Mouse (Mus musculus): ENCODE measurements around the gene Irf2bpl. TPM values are rescaled to one million over a fixed set of nuclear protein-coding genes. Genes with fewer than 3 reads are reported as not detected.

Gene Irf2bpl
- polyA plus RNA-seq, 1 experiment from 2014 or later = 40.1 TPM

GRCm38 (mm10) chr12:86897769-86898273 lies 13.2 kb upstream of the Irf2bpl start:
- H3K36me3 ChIP-seq = no peaks in the 10 kb centered on the region
- H3K9me3 ChIP-seq (replicated peaks) = no peaks in the 10 kb centered on the region
- no peaks in the 10 kb centered on the region for H3K27me3 ChIP-seq
- 47% methylated on average over 7 of the region's 7 CpGs for WGBS
- no peak overlapping the region; the same call in 1 of the 2 replicates for H3K9ac ChIP-seq
- no peak for ATAC-seq (replicated peaks; ENCODE audit: insufficient number of reproducible peaks, insufficient read depth, low FRiP score, low read depth)
- peaks cover 71% of the 10 kb centered on the region for H3K4me1 ChIP-seq (replicated peaks)
- peak overlapping the region; percentile 37; the same call in 1 of the 2 replicates for H3K4me2 ChIP-seq
- no peak overlapping the region for H3K4me3 ChIP-seq
- H3K27ac ChIP-seq = peak overlapping the region; percentile 97

GRCm38 (mm10) chr12:86896921-86897512 lies 12.4 kb upstream of the Irf2bpl start:
- no peak for ATAC-seq (replicated peaks; ENCODE audit: insufficient number of reproducible peaks, insufficient read depth, low FRiP score, low read depth)
- Histone ChIP-seq H3K36me3 (no peaks in the 10 kb centered on the region), H3K4me1 (replicated peaks) (peaks cover 79% of the 10 kb centered on the region), H3K9ac (peak overlapping the region; percentile 25), H3K27me3 (no peaks in the 10 kb centered on the region), H3K9me3 (replicated peaks) (no peaks in the 10 kb centered on the region), H3K27ac (peak overlapping the region; percentile 97), H3K4me3 (no peak overlapping the region), H3K4me2 (peak overlapping the region; percentile 37)
- 14% methylated on average over 7 of the region's 7 CpGs for WGBS

- ATAC-seq (replicated peaks; ENCODE audit: insufficient number of reproducible peaks, insufficient read depth, low FRiP score, low read depth) = no peak
- 15% methylated on average over 7 of the region's 7 CpGs for WGBS
- Histone ChIP-seq H3K9ac (peak overlapping the region; percentile 25; the same call in 1 of the 2 replicates), H3K4me2 (peak overlapping the region; percentile 37), H3K27me3 (no peaks in the 10 kb centered on the region), H3K27ac (peak overlapping the region; percentile 97), H3K4me1 (replicated peaks) (peaks cover 83% of the 10 kb centered on the region), H3K9me3 (replicated peaks) (no peaks in the 10 kb centered on the region), H3K4me3 (no peak overlapping the region), H3K36me3 (no peaks in the 10 kb centered on the region)
These were observed 11.9 kb upstream of the Irf2bpl start for GRCm38 (mm10) chr12:86896441-86896890.

GRCm38 (mm10) chr12:86895703-86896409 lies 11.3 kb upstream of the Irf2bpl start:
- Histone ChIP-seq H3K9ac (peak overlapping the region; percentile 46; the same call in 1 of the 2 replicates), H3K27ac (peak overlapping the region; percentile 97), H3K4me1 (replicated peaks) (peaks cover 88% of the 10 kb centered on the region), H3K36me3 (no peaks in the 10 kb centered on the region), H3K27me3 (no peaks in the 10 kb centered on the region), H3K9me3 (replicated peaks) (no peaks in the 10 kb centered on the region), H3K4me3 (0 out of 2 replicates have a peak overlapping the region, but pooled peaks have one; percentile 39), H3K4me2 (peak overlapping the region; percentile 70)
- ATAC-seq (replicated peaks; ENCODE audit: insufficient number of reproducible peaks, insufficient read depth, low FRiP score, low read depth) = no peak
- 58% methylated on average over 4 of the region's 4 CpGs for WGBS

- 0 out of 2 replicates have a peak, but pooled peaks have one; percentile 0 for ATAC-seq (replicated peaks; ENCODE audit: insufficient number of reproducible peaks, insufficient read depth, low FRiP score, low read depth)
- H3K4me1 ChIP-seq (replicated peaks) = peaks cover 91% of the 10 kb centered on the region
- under 1% methylated on average over 12 of the region's 12 CpGs for WGBS
These were observed 10.3 kb upstream of the Irf2bpl start for GRCm38 (mm10) chr12:86894841-86895428.

GRCm38 (mm10) chr12:86894184-86894839 lies 9.7 kb upstream of the Irf2bpl start:
- no peaks in the 10 kb centered on the region for H3K27me3 ChIP-seq
- H3K9ac ChIP-seq = peak overlapping the region; percentile 56
- peak overlapping the region; percentile 100 for H3K27ac ChIP-seq
- peak; percentile 87 for ATAC-seq (replicated peaks; ENCODE audit: insufficient number of reproducible peaks, insufficient read depth, low FRiP score, low read depth)
- peak overlapping the region; percentile 86 for H3K4me2 ChIP-seq
- no peaks in the 10 kb centered on the region for H3K9me3 ChIP-seq (replicated peaks)
- H3K4me3 ChIP-seq = peak overlapping the region; percentile 39
- no peaks in the 10 kb centered on the region for H3K36me3 ChIP-seq
- 0% methylated on average over 23 of the region's 26 CpGs for WGBS
- H3K4me1 ChIP-seq (replicated peaks) = peaks cover 91% of the 10 kb centered on the region

More at GRCm38 (mm10) chr12:86894841-86895428, 10.3 kb upstream of the Irf2bpl start:
- H3K27ac ChIP-seq = peak overlapping the region; percentile 97
- H3K36me3 ChIP-seq = no peaks in the 10 kb centered on the region
- no peaks in the 10 kb centered on the region for H3K27me3 ChIP-seq
- peak overlapping the region; percentile 39 for H3K4me3 ChIP-seq
- H3K9ac ChIP-seq = peak overlapping the region; percentile 46
- peak overlapping the region; percentile 70 for H3K4me2 ChIP-seq
- no peaks in the 10 kb centered on the region for H3K9me3 ChIP-seq (replicated peaks)

GRCm38 (mm10) chr12:86893326-86894183 lies 9.0 kb upstream of the Irf2bpl start:
- no peaks in the 10 kb centered on the region for H3K27me3 ChIP-seq
- H3K4me2 ChIP-seq = peak overlapping the region; percentile 86
- H3K9ac ChIP-seq = peak overlapping the region; percentile 56
- peak overlapping the region; percentile 35 for H3K4me3 ChIP-seq
- H3K9me3 ChIP-seq (replicated peaks) = no peaks in the 10 kb centered on the region
- ATAC-seq (replicated peaks; ENCODE audit: insufficient number of reproducible peaks, insufficient read depth, low FRiP score, low read depth) = peak; percentile 24; the same call in 1 of the 2 replicates
- no peaks in the 10 kb centered on the region for H3K36me3 ChIP-seq
- 4% methylated on average over 20 of the region's 20 CpGs for WGBS
- peak overlapping the region; percentile 100 for H3K27ac ChIP-seq
- H3K4me1 ChIP-seq (replicated peaks) = peaks cover 92% of the 10 kb centered on the region

- Histone ChIP-seq H3K4me2 (peak overlapping the region; percentile 86), H3K9ac (peak overlapping the region; percentile 56; the same call in 1 of the 2 replicates), H3K27ac (peak overlapping the region; percentile 100), H3K9me3 (replicated peaks) (no peaks in the 10 kb centered on the region), H3K4me1 (replicated peaks) (peaks cover 92% of the 10 kb centered on the region), H3K36me3 (no peaks in the 10 kb centered on the region), H3K4me3 (peak overlapping the region; percentile 53), H3K27me3 (no peaks in the 10 kb centered on the region)
- no peak for ATAC-seq (replicated peaks; ENCODE audit: insufficient number of reproducible peaks, insufficient read depth, low FRiP score, low read depth)
- 5% methylated on average over 18 of the region's 18 CpGs for WGBS
These were observed 8.2 kb upstream of the Irf2bpl start for GRCm38 (mm10) chr12:86892711-86893311.

- no peaks in the 10 kb centered on the region for H3K9me3 ChIP-seq (replicated peaks)
- H3K4me1 ChIP-seq (replicated peaks) = peaks cover 89% of the 10 kb centered on the region
- H3K4me2 ChIP-seq = peak overlapping the region; percentile 86
- H3K27ac ChIP-seq = peak overlapping the region; percentile 100
- H3K4me3 ChIP-seq = peak overlapping the region; percentile 53
- H3K27me3 ChIP-seq = no peaks in the 10 kb centered on the region
- H3K36me3 ChIP-seq = no peaks in the 10 kb centered on the region
- WGBS = 2% methylated on average over 37 of the region's 37 CpGs
- H3K9ac ChIP-seq = peak overlapping the region; percentile 71
- no peak for ATAC-seq (replicated peaks; ENCODE audit: insufficient number of reproducible peaks, insufficient read depth, low FRiP score, low read depth)
These were observed 7.4 kb upstream of the Irf2bpl start for GRCm38 (mm10) chr12:86891786-86892702.

Data from heart, embryonic 15.5 days (tissue).